Mouse (Mus musculus): ENCODE results near the gene Iffo1.

GRCm38 (mm10) chr6:125129710-125130402 is 15.2 kb upstream of the Iffo1 start:
- TF ChIP-seq CTCF (conservative IDR thresholded peaks at IDR 0.05; ENCODE audit: insufficient read depth, insufficient read length, low read depth, low read length) (no peak), POLR2A (IDR thresholded peaks at IDR 0.05; ENCODE audit: low read depth, low read length) (no peak)

All from kidney, adult 2 months (tissue).